Mouse (Mus musculus) myocyte (in vitro differentiated cells): ENCODE data around the gene Wdr45b.

Experiments
- CEBPB ChIP-seq: IDR thresholded peaks from 2 replicates; pipeline ENCODE4 v1.6.1; 2011; ENCODE audit warnings: mild to moderate bottlenecking, moderate library complexity; ENCODE audit not compliant: poor library complexity, insufficient read depth, severe bottlenecking
- POLR2A ChIP-seq: IDR thresholded peaks from one replicate; pipeline ENCODE4 v1.6.1; 2011; ENCODE audit warnings: low read depth, mild to moderate bottlenecking, control low read depth, moderate library complexity; ENCODE audit not compliant: insufficient read length
- TCF12 ChIP-seq: IDR thresholded peaks from one replicate; pipeline ENCODE4 v1.6.1; 2011; ENCODE audit warnings: mild to moderate bottlenecking, control low read depth; ENCODE audit not compliant: poor library complexity, insufficient read depth, severe bottlenecking
- USF1 ChIP-seq: IDR thresholded peaks from one replicate; pipeline ENCODE4 v1.6.1; 2011; ENCODE audit warnings: low read depth, mild to moderate bottlenecking, control low read depth, moderate library complexity

GRCm38 (mm10) chr11:121368731-121369130, 14.5 kb upstream of the Wdr45b start:
- TF ChIP-seq POLR2A (no peak), TCF12 (no peak), CEBPB (no peak), USF1 (no peak)
